Mouse (Mus musculus): ENCODE results near the gene Cenps. TPM values are rescaled to one million over a fixed set of nuclear protein-coding genes. Genes with fewer than 3 reads are reported as not detected.

Cenps gene
- polyA plus RNA-seq, 2 experiments, result 23.0 to 27.2 TPM

- ATAC-seq (ENCODE audit: low FRiP score, low read depth) (no peak), DNase-seq (ENCODE audit: low spot score) (no peak)
- Histone ChIP-seq H3K4me3 (replicated peaks; ENCODE audit: low read length) (no peak overlapping the region), H3K27me3 (ENCODE audit: control insufficient read depth, insufficient read depth, low read length) (no peaks in the 10 kb centered on the region), H3K4me2 (replicated peaks; ENCODE audit: low read depth, low read length, severe bottlenecking) (no peak overlapping the region), H3K9me3 (ENCODE audit: control insufficient read depth, low read length) (no peaks in the 10 kb centered on the region), H3K36me3 (ENCODE audit: control insufficient read depth, insufficient read depth, low read length) (peaks cover 89% of the 10 kb centered on the region), H3K27ac (replicated peaks; ENCODE audit: low read depth, low read length) (no peak overlapping the region), H3K9ac (ENCODE audit: low read depth, low read length, severe bottlenecking) (no peak overlapping the region), H3K4me1 (ENCODE audit: control insufficient read depth, insufficient read depth, low read length) (no peaks in the 10 kb centered on the region)
- WGBS, result 86% methylated on average over 2 of the region's 2 CpGs
- no peak for TF ChIP-seq POLR2A (IDR thresholded peaks at IDR 0.05; ENCODE audit: borderline replicate concordance, extremely low read depth, insufficient read depth, insufficient read length)
Measured at GRCm38 (mm10) chr4:149159203-149159602, 21.8 kb upstream of the Cenps start.

DNA sequence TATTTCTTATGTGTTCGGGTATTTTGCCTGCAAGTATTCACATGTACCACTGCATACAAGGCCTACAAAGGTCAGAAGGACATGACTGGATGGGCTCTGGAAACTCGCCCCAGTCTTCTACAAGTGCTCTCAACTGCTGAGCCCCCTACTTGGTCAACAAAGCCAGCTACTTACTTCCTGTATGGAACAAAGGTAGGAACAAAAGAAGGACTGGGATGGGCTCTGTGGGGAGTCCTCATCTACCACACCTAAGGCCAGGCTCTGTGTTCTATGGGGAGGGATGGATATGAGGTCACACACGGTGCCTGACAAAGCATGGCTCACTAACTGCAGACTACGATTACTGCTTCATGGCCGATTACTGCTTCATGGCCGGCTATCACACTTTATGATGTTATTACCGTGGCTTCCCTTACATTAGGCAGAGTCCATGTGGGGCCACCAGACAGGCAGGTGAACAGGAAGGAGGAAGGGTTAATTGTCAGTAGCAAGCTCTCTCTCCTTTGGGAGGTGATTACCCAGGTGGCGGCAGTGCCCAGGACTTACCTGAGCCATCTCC, 20.1 kb upstream of the Cenps start:
- Histone ChIP-seq H3K27me3 (ENCODE audit: control insufficient read depth, insufficient read depth, low read length) (no peaks in the 10 kb centered on the region), H3K4me1 (ENCODE audit: control insufficient read depth, insufficient read depth, low read length) (no peaks in the 10 kb centered on the region), H3K4me3 (replicated peaks; ENCODE audit: low read length) (no peak overlapping the region), H3K27ac (replicated peaks; ENCODE audit: low read depth, low read length) (no peak overlapping the region), H3K9me3 (ENCODE audit: control insufficient read depth, low read length) (no peaks in the 10 kb centered on the region), H3K4me2 (replicated peaks; ENCODE audit: low read depth, low read length, severe bottlenecking) (no peak overlapping the region), H3K36me3 (ENCODE audit: control insufficient read depth, insufficient read depth, low read length) (peaks cover 98% of the 10 kb centered on the region), H3K9ac (ENCODE audit: low read depth, low read length, severe bottlenecking) (no peak overlapping the region)
- no peak for DNase-seq (ENCODE audit: low spot score)
- 88% methylated on average over 8 of the region's 8 CpGs for WGBS
- TF ChIP-seq POLR2A (IDR thresholded peaks at IDR 0.05; ENCODE audit: borderline replicate concordance, extremely low read depth, insufficient read depth, insufficient read length), result no peak
- no peak for ATAC-seq (ENCODE audit: low FRiP score, low read depth)

DNA sequence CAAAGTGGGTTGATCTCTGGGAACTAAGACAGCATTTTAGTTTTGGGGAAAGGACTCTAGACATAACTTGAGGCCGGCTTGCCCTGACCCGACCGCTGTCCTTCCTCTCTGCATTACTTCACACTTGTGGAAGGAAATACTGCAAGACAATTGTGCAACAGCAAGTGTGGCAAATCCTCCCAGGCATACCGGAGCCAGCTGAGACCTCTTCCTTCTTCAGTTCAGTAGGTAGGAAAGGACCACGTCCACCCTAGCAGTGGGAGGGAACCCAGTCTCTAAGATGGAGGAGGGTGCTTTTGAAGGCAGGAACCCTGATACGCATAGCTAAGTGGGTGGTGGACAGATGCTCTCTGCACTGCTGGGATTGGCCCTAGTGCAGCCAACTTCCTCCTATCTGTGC, 18.3 kb upstream of the Cenps start:
- no peak for ATAC-seq (ENCODE audit: low FRiP score, low read depth)
- 94% methylated on average over 6 of the region's 6 CpGs for WGBS
- DNase-seq (ENCODE audit: low spot score), result no peak
- Histone ChIP-seq H3K36me3 (ENCODE audit: control insufficient read depth, insufficient read depth, low read length) (peaks cover 100% of the 10 kb centered on the region), H3K9ac (ENCODE audit: low read depth, low read length, severe bottlenecking) (no peak overlapping the region), H3K27ac (replicated peaks; ENCODE audit: low read depth, low read length) (no peak overlapping the region), H3K9me3 (ENCODE audit: control insufficient read depth, low read length) (no peaks in the 10 kb centered on the region), H3K27me3 (ENCODE audit: control insufficient read depth, insufficient read depth, low read length) (no peaks in the 10 kb centered on the region), H3K4me1 (ENCODE audit: control insufficient read depth, insufficient read depth, low read length) (no peaks in the 10 kb centered on the region), H3K4me3 (replicated peaks; ENCODE audit: low read length) (no peak overlapping the region), H3K4me2 (replicated peaks; ENCODE audit: low read depth, low read length, severe bottlenecking) (no peak overlapping the region)
- no peak for TF ChIP-seq POLR2A (IDR thresholded peaks at IDR 0.05; ENCODE audit: borderline replicate concordance, extremely low read depth, insufficient read depth, insufficient read length)

DNA sequence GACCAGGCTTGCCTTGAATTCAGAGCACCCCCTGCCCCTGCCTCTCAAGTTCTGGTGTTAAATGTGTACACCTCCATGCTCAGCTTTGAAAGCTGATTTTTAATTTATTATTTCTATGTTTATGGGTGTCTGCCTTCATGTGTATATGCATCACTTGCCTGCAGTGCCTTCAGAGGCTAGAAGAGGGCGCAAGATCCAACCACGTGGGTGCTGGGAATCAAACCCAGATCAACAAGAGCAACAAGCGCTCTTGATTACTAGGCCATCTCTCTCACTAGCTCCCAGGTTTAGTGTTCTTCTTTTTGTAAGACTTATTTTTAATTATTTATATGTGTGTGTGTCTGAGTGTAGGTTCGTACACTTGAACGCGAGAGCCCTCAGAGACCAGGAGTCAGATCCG, 17.4 kb upstream of the Cenps start:
- H3K9me3 ChIP-seq (ENCODE audit: control insufficient read depth, low read length), result no peaks in the 10 kb centered on the region
- H3K9ac ChIP-seq (ENCODE audit: low read depth, low read length, severe bottlenecking), result no peak overlapping the region
- 97% methylated on average over 7 of the region's 7 CpGs for WGBS
- ATAC-seq (ENCODE audit: low FRiP score, low read depth), result no peak
- no peak for DNase-seq (ENCODE audit: low spot score)
- no peaks in the 10 kb centered on the region for H3K4me1 ChIP-seq (ENCODE audit: control insufficient read depth, insufficient read depth, low read length)
- no peak overlapping the region for H3K4me2 ChIP-seq (replicated peaks; ENCODE audit: low read depth, low read length, severe bottlenecking)
- H3K36me3 ChIP-seq (ENCODE audit: control insufficient read depth, insufficient read depth, low read length), result peaks cover 100% of the 10 kb centered on the region
- H3K4me3 ChIP-seq (replicated peaks; ENCODE audit: low read length), result no peak overlapping the region
- no peak for TF ChIP-seq POLR2A (IDR thresholded peaks at IDR 0.05; ENCODE audit: borderline replicate concordance, extremely low read depth, insufficient read depth, insufficient read length)
- H3K27me3 ChIP-seq (ENCODE audit: control insufficient read depth, insufficient read depth, low read length), result no peaks in the 10 kb centered on the region
- H3K27ac ChIP-seq (replicated peaks; ENCODE audit: low read depth, low read length), result no peak overlapping the region

- H3K9ac ChIP-seq (ENCODE audit: low read depth, low read length, severe bottlenecking), result no peak overlapping the region
- no peak overlapping the region for H3K27ac ChIP-seq (replicated peaks; ENCODE audit: low read depth, low read length)
- peaks cover 62% of the 10 kb centered on the region for H3K36me3 ChIP-seq (ENCODE audit: control insufficient read depth, insufficient read depth, low read length)
- DNase-seq (ENCODE audit: low spot score), result no peak
- H3K9me3 ChIP-seq (ENCODE audit: control insufficient read depth, low read length), result no peaks in the 10 kb centered on the region
- no peak for TF ChIP-seq POLR2A (IDR thresholded peaks at IDR 0.05; ENCODE audit: borderline replicate concordance, extremely low read depth, insufficient read depth, insufficient read length)
- no peak overlapping the region for H3K4me2 ChIP-seq (replicated peaks; ENCODE audit: low read depth, low read length, severe bottlenecking)
- WGBS, result 92% methylated on average over 11 of the region's 11 CpGs
- no peaks in the 10 kb centered on the region for H3K27me3 ChIP-seq (ENCODE audit: control insufficient read depth, insufficient read depth, low read length)
- no peaks in the 10 kb centered on the region for H3K4me1 ChIP-seq (ENCODE audit: control insufficient read depth, insufficient read depth, low read length)
- ATAC-seq (ENCODE audit: low FRiP score, low read depth), result no peak
- H3K4me3 ChIP-seq (replicated peaks; ENCODE audit: low read length), result no peak overlapping the region
Measured at GRCm38 (mm10) chr4:149150721-149151120, 13.3 kb upstream of the Cenps start.

DNA sequence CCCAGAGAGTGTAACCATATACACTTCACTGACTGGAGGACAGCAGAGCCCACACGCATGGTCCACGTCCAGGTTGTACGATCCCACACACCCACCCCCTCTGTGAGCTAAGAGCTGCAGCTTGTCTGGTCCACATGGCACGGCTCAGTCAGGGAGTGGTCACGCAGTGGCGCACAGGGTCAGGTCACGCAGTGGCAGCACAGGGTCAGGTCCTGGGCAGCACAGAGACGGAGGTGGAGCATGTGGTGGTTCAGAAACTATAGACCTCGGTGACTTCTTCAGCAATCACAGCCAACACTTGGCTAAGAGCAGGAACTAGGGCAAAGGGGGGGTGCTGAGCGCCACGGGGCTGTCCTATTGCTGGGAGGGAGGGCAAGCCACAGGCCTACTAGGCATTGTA, 12.8 kb upstream of the Cenps start:
- no peak overlapping the region for H3K4me2 ChIP-seq (replicated peaks; ENCODE audit: low read depth, low read length, severe bottlenecking)
- no peak for TF ChIP-seq POLR2A (IDR thresholded peaks at IDR 0.05; ENCODE audit: borderline replicate concordance, extremely low read depth, insufficient read depth, insufficient read length)
- WGBS, result 89% methylated on average over 11 of the region's 11 CpGs
- no peak overlapping the region for H3K27ac ChIP-seq (replicated peaks; ENCODE audit: low read depth, low read length)
- no peaks in the 10 kb centered on the region for H3K27me3 ChIP-seq (ENCODE audit: control insufficient read depth, insufficient read depth, low read length)
- ATAC-seq (ENCODE audit: low FRiP score, low read depth) (no peak), DNase-seq (ENCODE audit: low spot score) (no peak)
- no peaks in the 10 kb centered on the region for H3K4me1 ChIP-seq (ENCODE audit: control insufficient read depth, insufficient read depth, low read length)
- peaks cover 58% of the 10 kb centered on the region for H3K36me3 ChIP-seq (ENCODE audit: control insufficient read depth, insufficient read depth, low read length)
- no peaks in the 10 kb centered on the region for H3K9me3 ChIP-seq (ENCODE audit: control insufficient read depth, low read length)
- no peak overlapping the region for H3K4me3 ChIP-seq (replicated peaks; ENCODE audit: low read length)
- no peak overlapping the region for H3K9ac ChIP-seq (ENCODE audit: low read depth, low read length, severe bottlenecking)

Data from limb, embryonic 14.5 days (tissue).